Mouse (Mus musculus) cerebellum, adult 18-20 months (tissue): ENCODE data around the gene Cxcr5.

Source experiments
- DNase-seq, 2 experiments: peaks; one replicate each; pipeline ENCODE4 v3.0.0; 2021

Gene Cxcr5

DNA sequence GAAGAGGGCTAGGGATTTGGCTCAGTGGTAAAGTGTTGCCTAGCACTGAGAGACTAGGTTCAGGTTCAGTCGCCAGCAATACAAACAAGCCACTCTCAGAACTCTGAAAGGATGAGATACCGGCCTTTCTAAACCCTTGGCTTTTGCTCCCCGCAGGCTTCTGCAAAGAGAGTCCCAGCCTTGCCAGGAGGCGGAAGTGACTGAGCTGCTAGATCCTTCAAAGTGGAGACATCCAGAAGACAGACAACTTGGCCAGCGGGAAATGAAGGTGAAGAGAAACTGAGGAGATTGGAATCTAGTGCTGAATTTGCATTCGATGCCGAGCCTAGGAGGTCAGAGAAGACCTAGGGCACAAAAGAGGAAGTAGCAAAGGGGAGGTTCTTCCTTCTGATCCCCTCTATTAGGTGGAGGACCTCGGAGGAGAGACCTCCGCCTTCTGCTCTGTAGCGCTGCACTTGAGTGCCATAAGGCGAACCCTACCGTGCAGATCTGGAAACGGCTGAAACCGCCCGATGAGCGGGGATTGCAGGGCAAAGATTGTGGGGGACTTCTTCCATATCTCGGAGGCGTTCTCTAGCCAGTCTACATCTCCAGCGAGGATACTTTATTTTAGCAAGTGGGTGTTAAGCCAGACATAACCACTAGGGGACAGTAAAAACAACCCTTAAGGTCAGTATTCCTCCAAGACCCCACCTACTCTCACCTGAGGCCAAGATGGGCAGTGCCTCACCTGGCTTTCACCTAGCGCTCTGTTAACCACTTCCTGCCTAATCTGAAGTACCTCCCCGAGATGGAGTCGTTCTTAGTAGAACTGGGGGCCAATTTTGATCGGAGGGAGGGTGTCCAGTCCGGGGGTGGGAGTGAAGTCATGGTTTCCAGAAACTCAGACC lies 84.1 kb downstream of the Cxcr5 start:
- DNase-seq = peak; percentile 73 to 86

DNA sequence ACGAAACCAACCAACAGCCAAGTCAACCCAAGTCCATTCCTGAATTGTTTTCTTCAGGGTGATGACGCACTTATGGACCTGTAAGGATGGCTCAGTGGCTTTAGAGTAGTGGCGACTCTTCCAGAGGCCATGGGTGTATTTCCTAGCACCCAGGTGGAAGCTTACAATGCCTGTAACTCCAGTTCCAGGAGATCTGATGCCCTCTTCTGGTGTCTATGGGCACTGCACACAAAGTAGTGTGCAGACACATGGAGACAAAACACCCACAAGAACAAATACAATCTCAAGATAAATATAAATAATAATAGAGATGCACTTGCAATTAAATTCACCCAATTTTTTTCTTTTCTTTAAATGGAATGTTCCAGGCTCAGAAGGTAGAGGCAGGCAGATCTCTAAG lies 85.7 kb downstream of the Cxcr5 start:
- DNase-seq = no peak

DNA sequence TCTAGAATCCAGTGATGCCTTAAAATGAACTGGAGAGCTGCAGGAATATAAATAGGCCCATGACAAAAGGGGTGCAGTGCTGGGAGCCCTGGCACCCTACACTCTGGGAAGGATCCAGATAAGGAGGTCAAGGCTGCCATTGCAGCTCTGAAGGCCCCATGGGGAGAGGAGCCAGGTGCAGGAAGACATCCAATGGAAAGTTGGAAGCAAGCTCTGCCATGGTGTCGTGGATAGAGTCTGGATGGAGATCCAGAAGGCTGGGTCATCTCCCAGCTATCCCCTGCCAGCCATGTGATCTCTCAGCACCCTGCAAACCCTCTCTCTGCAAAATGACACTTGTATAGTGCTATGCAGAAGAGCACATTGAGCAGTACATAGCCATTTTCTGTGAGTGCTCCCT lies 87.3 kb downstream of the Cxcr5 start:
- peak; percentile 18 to 25 for DNase-seq

DNA sequence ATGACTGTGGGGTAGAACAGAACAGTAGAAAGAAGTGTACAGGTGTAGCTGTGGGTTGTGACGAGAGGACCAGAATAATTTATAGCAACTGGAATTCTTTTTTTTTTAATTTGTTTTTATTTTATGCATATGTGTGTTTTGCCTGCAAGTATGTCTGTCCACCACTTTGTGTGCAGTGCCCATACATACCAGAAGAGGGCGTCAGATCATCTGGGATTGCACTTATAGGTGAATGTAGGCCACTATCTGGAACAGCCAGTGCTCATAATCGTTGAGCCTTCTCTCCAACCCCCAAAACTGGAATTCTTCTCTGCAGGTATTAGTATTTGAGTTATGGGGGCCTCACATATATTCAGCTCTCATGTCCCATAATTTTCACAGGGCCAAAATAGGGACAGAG lies 88.5 kb downstream of the Cxcr5 start:
- DNase-seq = peak in 1 of 2 experiments; percentile 21

DNA sequence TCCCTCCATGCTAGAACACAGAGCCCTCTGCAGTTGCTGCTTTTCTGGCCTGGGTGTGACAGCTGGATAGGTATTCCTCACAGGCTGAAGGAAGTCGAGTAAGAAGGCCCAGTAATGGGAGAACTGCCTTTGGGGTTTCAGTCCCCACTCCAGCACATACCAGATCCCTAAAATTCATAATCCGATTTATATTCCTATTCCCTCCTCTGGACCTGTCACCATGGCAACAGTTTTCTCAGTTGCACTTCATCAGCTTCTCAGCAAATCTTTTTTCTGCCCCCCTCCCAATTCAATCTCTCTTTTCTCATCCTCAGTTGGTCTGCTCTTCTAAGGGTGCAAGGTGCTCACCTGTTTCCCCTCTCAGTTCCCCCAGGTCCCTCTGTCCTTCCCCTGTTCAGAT lies 92.9 kb downstream of the Cxcr5 start:
- no peak for DNase-seq

DNA sequence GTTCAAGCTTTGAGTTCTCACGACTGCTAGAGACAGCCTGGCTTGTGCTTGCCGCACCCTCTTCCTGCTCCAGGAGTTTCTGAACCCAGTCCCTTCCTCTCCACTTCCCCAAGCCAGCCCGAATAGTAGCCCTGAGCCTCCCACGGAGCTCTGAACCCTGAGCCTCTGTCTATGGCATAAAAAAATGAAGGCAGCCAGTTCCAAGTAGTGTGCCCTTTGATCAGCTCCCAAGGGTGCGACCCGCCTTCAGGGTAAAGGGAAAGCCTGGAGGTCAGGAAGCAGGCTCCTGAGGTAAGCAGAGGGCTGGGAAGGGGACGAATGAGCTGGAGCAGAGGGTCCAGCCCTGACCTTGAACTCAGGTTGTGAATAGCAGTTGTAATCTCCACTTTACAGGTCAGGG lies 93.5 kb downstream of the Cxcr5 start:
- no peak for DNase-seq

DNA sequence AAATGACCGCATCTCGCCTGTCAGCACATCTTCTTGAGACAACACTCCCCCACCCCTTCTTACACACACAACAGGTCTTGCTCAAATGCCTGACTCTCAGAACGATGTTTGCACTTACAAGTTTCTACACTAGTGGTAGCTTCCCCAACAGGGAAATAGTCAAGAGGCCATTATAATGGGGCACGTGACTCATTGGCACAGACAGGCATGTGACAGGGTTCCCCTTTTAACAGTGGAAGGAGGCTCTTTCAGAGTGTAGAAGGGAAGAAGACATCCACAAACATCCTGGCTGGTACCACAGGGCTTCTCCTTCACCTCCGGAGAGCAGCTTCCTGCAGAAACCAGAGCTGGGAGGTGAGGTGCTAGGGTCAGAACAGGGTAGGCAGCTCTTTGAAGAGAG lies 99.7 kb downstream of the Cxcr5 start:
- DNase-seq = no peak
